Mouse (Mus musculus): ENCODE measurements at regions not wholly inside any gene's neighbourhood (a gene's known extent, or its start where the extent isn't known, plus 50 kb on each side); places are given as distances from the start of the nearest gene placed in this dataset.
A peak's percentile ranks its signal among the peaks of the same experiment; 100 is the strongest.

GRCm38 (mm10) chr13:115652935-115653334 lies 551.2 kb upstream of the Itga1 start:
- Histone ChIP-seq H3K4me1 (ENCODE audit: control insufficient read depth, insufficient read depth, low read length) (no peaks in the 10 kb centered on the region), H3K4me3 (ENCODE audit: low read depth, low read length) (no peak overlapping the region), H3K9me3 (ENCODE audit: control insufficient read depth, low read length) (no peaks in the 10 kb centered on the region), H3K9ac (ENCODE audit: low read depth, low read length) (no peak overlapping the region), H3K36me3 (ENCODE audit: control insufficient read depth, insufficient read depth, low read length) (no peaks in the 10 kb centered on the region), H3K27me3 (replicated peaks; ENCODE audit: control insufficient read depth, insufficient read depth, low read length) (no peaks in the 10 kb centered on the region), H3K27ac (replicated peaks; ENCODE audit: low read depth, low read length) (no peak overlapping the region), H3K4me2 (ENCODE audit: low read depth, low read length) (no peak overlapping the region)
- DNase-seq (ENCODE audit: low spot score), result no peak
- ATAC-seq (ENCODE audit: low read depth), result no peak
- 65% methylated on average over 2 of the region's 2 CpGs for WGBS

GRCm38 (mm10) chr13:115652352-115652751 lies 550.6 kb upstream of the Itga1 start:
- Histone ChIP-seq H3K9me3 (ENCODE audit: control insufficient read depth, low read length) (no peaks in the 10 kb centered on the region), H3K27me3 (replicated peaks; ENCODE audit: control insufficient read depth, insufficient read depth, low read length) (no peaks in the 10 kb centered on the region), H3K4me2 (ENCODE audit: low read depth, low read length) (no peak overlapping the region), H3K27ac (replicated peaks; ENCODE audit: low read depth, low read length) (no peak overlapping the region), H3K9ac (ENCODE audit: low read depth, low read length) (no peak overlapping the region), H3K36me3 (ENCODE audit: control insufficient read depth, insufficient read depth, low read length) (no peaks in the 10 kb centered on the region), H3K4me3 (ENCODE audit: low read depth, low read length) (no peak overlapping the region), H3K4me1 (ENCODE audit: control insufficient read depth, insufficient read depth, low read length) (no peaks in the 10 kb centered on the region)
- DNase-seq (ENCODE audit: low spot score), result no peak
- no peak for ATAC-seq (ENCODE audit: low read depth)
- 56% methylated on average over 1 of the region's 1 CpGs for WGBS

DNA sequence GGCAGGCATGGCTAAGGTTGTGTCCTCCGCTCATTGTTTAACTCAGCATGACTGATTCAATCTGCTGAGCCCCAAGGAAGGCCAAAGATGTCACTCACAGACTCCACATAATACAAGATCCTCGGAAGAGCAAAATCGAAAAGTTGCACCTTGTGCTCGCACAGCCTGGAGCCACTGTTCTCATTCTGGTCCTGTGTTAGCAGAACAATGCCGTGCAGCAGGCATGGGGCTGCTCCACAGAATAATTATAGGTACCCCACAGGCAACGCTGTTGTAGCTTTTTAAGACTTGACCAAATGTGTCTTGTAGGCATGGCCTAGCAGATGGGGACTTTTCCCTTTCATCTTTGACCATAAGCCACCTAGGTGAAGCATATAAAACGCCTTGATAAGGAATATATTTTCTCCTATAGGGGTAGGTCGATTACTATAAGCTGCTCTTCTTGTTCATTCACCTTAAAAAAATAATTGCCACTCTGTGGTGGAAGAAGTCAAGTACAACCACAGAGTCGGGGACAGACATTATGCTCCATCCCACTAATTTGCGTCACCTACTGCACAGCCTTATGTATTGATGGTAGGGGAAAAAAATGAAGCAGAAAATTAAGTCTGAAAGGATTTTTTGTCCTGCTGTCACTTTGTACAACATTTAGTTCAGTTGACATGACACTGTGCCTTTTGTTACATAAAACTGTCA lies 529.8 kb upstream of the Itga1 start:
- Histone ChIP-seq H3K36me3 (ENCODE audit: control insufficient read depth, insufficient read depth, low read length) (no peaks in the 10 kb centered on the region), H3K27ac (replicated peaks; ENCODE audit: low read depth, low read length) (no peak overlapping the region), H3K9ac (ENCODE audit: low read depth, low read length) (no peak overlapping the region), H3K4me1 (ENCODE audit: control insufficient read depth, insufficient read depth, low read length) (no peaks in the 10 kb centered on the region), H3K4me2 (ENCODE audit: low read depth, low read length) (no peak overlapping the region), H3K27me3 (replicated peaks; ENCODE audit: control insufficient read depth, insufficient read depth, low read length) (no peaks in the 10 kb centered on the region), H3K4me3 (ENCODE audit: low read depth, low read length) (no peak overlapping the region), H3K9me3 (ENCODE audit: control insufficient read depth, low read length) (no peaks in the 10 kb centered on the region)
- ATAC-seq (ENCODE audit: low read depth) (peak; percentile 37; the same call in 1 of the 2 replicates), DNase-seq (ENCODE audit: low spot score) (no peak)
- 64% methylated on average over 10 of the region's 10 CpGs for WGBS

GRCm38 (mm10) chr13:115630603-115631002 lies 528.8 kb upstream of the Itga1 start:
- H3K9ac ChIP-seq (ENCODE audit: low read depth, low read length), result no peak overlapping the region
- ATAC-seq (ENCODE audit: low read depth), result no peak
- H3K4me2 ChIP-seq (ENCODE audit: low read depth, low read length), result no peak overlapping the region
- no peaks in the 10 kb centered on the region for H3K9me3 ChIP-seq (ENCODE audit: control insufficient read depth, low read length)
- H3K4me3 ChIP-seq (ENCODE audit: low read depth, low read length), result no peak overlapping the region
- H3K27ac ChIP-seq (replicated peaks; ENCODE audit: low read depth, low read length), result no peak overlapping the region
- no peaks in the 10 kb centered on the region for H3K36me3 ChIP-seq (ENCODE audit: control insufficient read depth, insufficient read depth, low read length)
- WGBS, result 59% methylated on average over 2 of the region's 2 CpGs
- no peaks in the 10 kb centered on the region for H3K4me1 ChIP-seq (ENCODE audit: control insufficient read depth, insufficient read depth, low read length)
- DNase-seq (ENCODE audit: low spot score), result no peak
- H3K27me3 ChIP-seq (replicated peaks; ENCODE audit: control insufficient read depth, insufficient read depth, low read length), result no peaks in the 10 kb centered on the region

GRCm38 (mm10) chr13:115613174-115613573 lies 511.4 kb upstream of the Itga1 start:
- Histone ChIP-seq H3K36me3 (ENCODE audit: control insufficient read depth, insufficient read depth, low read length) (no peaks in the 10 kb centered on the region), H3K9me3 (ENCODE audit: control insufficient read depth, low read length) (no peaks in the 10 kb centered on the region), H3K9ac (ENCODE audit: low read depth, low read length) (no peak overlapping the region), H3K4me3 (ENCODE audit: low read depth, low read length) (no peak overlapping the region), H3K4me2 (ENCODE audit: low read depth, low read length) (no peak overlapping the region), H3K27ac (replicated peaks; ENCODE audit: low read depth, low read length) (no peak overlapping the region), H3K4me1 (ENCODE audit: control insufficient read depth, insufficient read depth, low read length) (no peaks in the 10 kb centered on the region), H3K27me3 (replicated peaks; ENCODE audit: control insufficient read depth, insufficient read depth, low read length) (no peaks in the 10 kb centered on the region)
- ATAC-seq (ENCODE audit: low read depth) (no peak), DNase-seq (ENCODE audit: low spot score) (no peak)
- whole genome bisulfite sequencing, result 49% methylated on average over 6 of the region's 6 CpGs

GRCm38 (mm10) chr13:115606441-115606840 lies 504.7 kb upstream of the Itga1 start:
- no peak for ATAC-seq (ENCODE audit: low read depth)

DNA sequence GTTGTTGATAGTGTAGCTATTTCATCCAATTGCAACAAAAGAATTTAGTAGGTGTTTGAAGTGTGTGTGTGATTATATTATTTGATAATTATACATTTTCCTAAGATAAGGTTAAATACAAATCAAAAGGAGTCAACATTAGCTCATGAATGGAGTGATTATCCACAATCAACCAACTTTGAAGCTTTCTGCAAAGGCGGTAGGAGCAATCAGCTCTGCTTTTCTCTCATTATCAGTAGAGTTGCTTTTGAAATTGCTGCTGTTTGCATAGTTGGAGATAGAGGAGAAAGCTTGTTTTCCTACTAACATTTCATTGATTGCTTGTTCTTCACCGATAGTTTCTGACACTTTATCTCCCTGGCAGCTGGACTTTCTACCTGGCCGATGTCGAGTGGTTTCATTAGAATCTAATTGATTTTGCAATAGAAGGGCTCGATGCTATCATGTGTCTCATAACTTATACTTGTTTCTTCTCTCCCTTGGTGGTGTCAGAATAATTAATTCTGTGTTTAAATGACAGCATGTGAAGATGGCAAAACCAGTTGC lies 493.4 kb upstream of the Itga1 start:
- Histone ChIP-seq H3K4me1 (ENCODE audit: control insufficient read depth, insufficient read depth, low read length) (no peaks in the 10 kb centered on the region), H3K27me3 (replicated peaks; ENCODE audit: control insufficient read depth, insufficient read depth, low read length) (no peaks in the 10 kb centered on the region), H3K4me3 (ENCODE audit: low read depth, low read length) (no peak overlapping the region), H3K9ac (ENCODE audit: low read depth, low read length) (no peak overlapping the region), H3K4me2 (ENCODE audit: low read depth, low read length) (no peak overlapping the region), H3K27ac (replicated peaks; ENCODE audit: low read depth, low read length) (no peak overlapping the region), H3K36me3 (ENCODE audit: control insufficient read depth, insufficient read depth, low read length) (no peaks in the 10 kb centered on the region), H3K9me3 (ENCODE audit: control insufficient read depth, low read length) (no peaks in the 10 kb centered on the region)
- no peak for DNase-seq (ENCODE audit: low spot score)
- no peak for ATAC-seq (ENCODE audit: low read depth)
- WGBS, result 79% methylated on average over 5 of the region's 5 CpGs

More at GRCm38 (mm10) chr13:115606441-115606840, 504.7 kb upstream of the Itga1 start:
- H3K4me2 ChIP-seq (ENCODE audit: low read depth, low read length), result no peak overlapping the region
- H3K4me1 ChIP-seq (ENCODE audit: control insufficient read depth, insufficient read depth, low read length), result no peaks in the 10 kb centered on the region
- H3K9ac ChIP-seq (ENCODE audit: low read depth, low read length), result no peak overlapping the region
- no peaks in the 10 kb centered on the region for H3K9me3 ChIP-seq (ENCODE audit: control insufficient read depth, low read length)
- no peaks in the 10 kb centered on the region for H3K36me3 ChIP-seq (ENCODE audit: control insufficient read depth, insufficient read depth, low read length)
- H3K27me3 ChIP-seq (replicated peaks; ENCODE audit: control insufficient read depth, insufficient read depth, low read length), result no peaks in the 10 kb centered on the region
- H3K4me3 ChIP-seq (ENCODE audit: low read depth, low read length), result no peak overlapping the region
- DNase-seq (ENCODE audit: low spot score), result no peak
- H3K27ac ChIP-seq (replicated peaks; ENCODE audit: low read depth, low read length), result no peak overlapping the region
- WGBS, result 88% methylated on average over 8 of the region's 8 CpGs

DNA sequence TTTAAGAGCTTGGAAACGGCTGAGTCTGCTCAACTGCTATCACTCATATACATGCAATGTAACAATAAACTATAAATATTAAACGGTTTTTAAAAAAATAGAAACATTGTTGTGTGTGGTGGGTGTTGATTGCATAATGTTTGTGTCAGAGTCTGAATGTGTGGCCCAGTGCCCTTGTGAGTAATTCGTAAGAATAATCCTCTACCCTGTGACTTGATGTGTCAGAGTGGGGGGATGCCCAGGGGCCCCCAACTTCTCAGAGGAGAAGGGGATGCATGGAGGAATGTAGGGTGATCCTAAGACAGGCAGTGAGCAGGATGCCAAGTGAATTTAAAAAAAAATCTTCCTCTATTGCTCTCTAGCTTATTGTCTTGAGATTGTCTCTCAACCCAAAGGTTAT lies 474.2 kb upstream of the Itga1 start:
- Histone ChIP-seq H3K36me3 (ENCODE audit: control insufficient read depth, insufficient read depth, low read length) (no peaks in the 10 kb centered on the region), H3K27me3 (replicated peaks; ENCODE audit: control insufficient read depth, insufficient read depth, low read length) (no peaks in the 10 kb centered on the region), H3K4me3 (ENCODE audit: low read depth, low read length) (no peak overlapping the region), H3K9me3 (ENCODE audit: control insufficient read depth, low read length) (no peaks in the 10 kb centered on the region), H3K4me2 (ENCODE audit: low read depth, low read length) (no peak overlapping the region), H3K27ac (replicated peaks; ENCODE audit: low read depth, low read length) (no peak overlapping the region), H3K9ac (ENCODE audit: low read depth, low read length) (no peak overlapping the region), H3K4me1 (ENCODE audit: control insufficient read depth, insufficient read depth, low read length) (no peaks in the 10 kb centered on the region)
- no peak for DNase-seq (ENCODE audit: low spot score)
- 88% methylated on average over 3 of the region's 3 CpGs for WGBS
- ATAC-seq (ENCODE audit: low read depth), result no peak

All from embryonic facial prominence, embryonic 14.5 days (tissue).